Mouse (Mus musculus) lung, postnatal 0 days (tissue): ENCODE measurements around the gene Glrx.

Experiments
- CTCF ChIP-seq: IDR thresholded peaks from 2 replicates; pipeline ENCODE4 v1.5.1; 2016; ENCODE audit warnings: antibody characterized with exemption, mild to moderate bottlenecking
- EP300 ChIP-seq: IDR thresholded peaks from 2 replicates; pipeline ENCODE4 v1.6.1; 2016; ENCODE audit warnings: antibody characterized with exemption, mild to moderate bottlenecking, control low read depth

GRCm38 (mm10) chr13:75809957-75810356 lies 29.7 kb upstream of the Glrx start:
- TF ChIP-seq CTCF: no peak
- TF ChIP-seq EP300: no peak
